Mouse (Mus musculus) hindbrain, embryonic 11.5 days (tissue): ENCODE results near the gene Ahdc1. TPM values are rescaled to one million over a fixed set of nuclear protein-coding genes. Genes with fewer than 3 reads are reported as not detected.

Source experiments
- ATAC-seq: fragments of 200-750 bp; cut with Nextera tagmentation; 2 replicates; pipeline ENCODE4 v1.8.0; 2017; ENCODE audit warnings: mild to moderate bottlenecking, moderate TSS enrichment, moderate library complexity; ENCODE audit not compliant: low FRiP score
- DNase-seq: peaks from one replicate; pipeline ENCODE4 v3.0.0-alpha.2; 2015; ENCODE audit warnings: low spot score
- H3K27ac ChIP-seq: fragments of 300-500 bp; sonication (generic); 2 replicates; pipeline ENCODE4 v1.5.1; 2014; ENCODE audit warnings: mild to moderate bottlenecking, low read depth, low read length
- H3K27me3 ChIP-seq: fragments of 300-500 bp; sonication (generic); 2 replicates; pipeline ENCODE4 v1.6.1; 2014; ENCODE audit warnings: mild to moderate bottlenecking, low read length, moderate library complexity, mixed read lengths; ENCODE audit not compliant: control insufficient read depth, insufficient read depth
- H3K36me3 ChIP-seq: fragments of 300-500 bp; sonication (generic); 2 replicates; pipeline ENCODE4 v1.6.1; 2014; ENCODE audit warnings: mild to moderate bottlenecking, low read length, moderate library complexity, mixed read lengths; ENCODE audit not compliant: control insufficient read depth, insufficient read depth
- H3K4me1 ChIP-seq: fragments of 300-500 bp; sonication (generic); replicated peaks from 2 replicates; pipeline ENCODE4 v1.6.1; 2014; ENCODE audit warnings: low read length, mixed read lengths; ENCODE audit not compliant: control insufficient read depth, insufficient read depth
- H3K4me2 ChIP-seq: fragments of 300-500 bp; sonication (generic); replicated peaks from 2 replicates; pipeline ENCODE4 v1.6.1; 2014; ENCODE audit warnings: mild to moderate bottlenecking, low read depth, low read length
- H3K4me3 ChIP-seq: fragments of 300-500 bp; sonication (generic); 2 replicates; pipeline ENCODE4 v1.5.1; 2014; ENCODE audit warnings: low read depth, low read length
- H3K9ac ChIP-seq: fragments of 300-500 bp; sonication (generic); 2 replicates; pipeline ENCODE4 v1.6.1; 2014; ENCODE audit warnings: low read depth, low read length
- H3K9me3 ChIP-seq: fragments of 300-500 bp; sonication (generic); 2 replicates; pipeline ENCODE4 v1.6.1; 2016; ENCODE audit warnings: low read length; ENCODE audit not compliant: control insufficient read depth
- WGBS: fragments of 180-500 bp; shearing (Covaris S2); extraction: QIAGEN DNeasy Blood & Tissue Kit; methylation state at CpG from one replicate; pipeline ENCODE4 v1.1.7; 2014; 5-methylcytosine and 5-hydroxymethylcytosine counted together
- polyA plus RNA-seq: library from polyadenylated mRNA; unstranded; fragments of >200 nt; fragmentation: Nextera tagmentation; extraction: Ambion mirVana; gene quantifications from 2 replicates; pipeline ENCODE4 v1.2.1, GENCODE M21; 2014

Gene Ahdc1
- polyA plus RNA-seq, 1 experiment from 2014 or later = 9.0 TPM

DNA sequence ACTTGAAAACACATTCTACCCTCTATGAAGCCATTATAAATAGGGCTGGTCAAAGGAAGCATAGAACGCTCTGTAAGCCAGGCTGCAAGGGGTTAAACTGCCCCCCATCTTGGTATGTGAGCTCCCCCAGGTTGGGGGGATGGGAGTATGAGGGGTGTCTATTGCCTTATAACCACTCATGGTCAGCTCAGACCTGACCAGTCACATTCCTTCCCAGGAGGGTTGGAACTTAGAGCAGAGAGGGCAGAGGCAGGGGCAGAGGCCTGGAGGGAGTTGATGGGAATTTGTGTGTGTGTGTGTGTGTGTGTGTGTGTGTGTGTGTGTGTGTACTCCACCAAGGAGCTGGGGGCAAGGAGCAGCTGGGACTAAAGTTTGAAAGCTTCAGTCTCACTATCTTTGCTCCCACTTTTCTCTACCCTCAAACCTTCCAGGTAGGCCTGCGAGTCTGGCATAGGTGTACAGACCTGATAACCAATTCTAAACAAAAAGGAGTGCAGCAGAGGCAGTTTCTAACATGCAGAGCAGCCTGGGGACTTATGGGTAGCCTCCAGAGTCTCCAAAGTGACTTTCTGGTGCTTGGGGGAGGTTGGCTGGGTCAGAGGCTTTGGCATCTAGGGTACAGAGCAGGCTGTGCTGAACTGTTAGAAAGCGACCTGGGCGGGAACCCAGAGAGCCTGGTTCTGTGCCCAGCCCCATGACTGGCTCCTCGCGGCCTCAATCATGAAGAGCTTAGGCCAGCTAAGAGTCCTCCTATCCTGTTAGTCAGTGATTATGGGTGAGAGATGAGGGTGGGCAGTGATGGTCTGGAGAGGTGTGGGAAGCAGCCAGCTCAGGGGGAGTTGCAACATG lies 33.0 kb downstream of the Ahdc1 start:
- no peaks in the 10 kb centered on the region for H3K36me3 ChIP-seq
- DNase-seq (no peak), ATAC-seq (no peak)
- H3K4me3 ChIP-seq = no peak overlapping the region
- H3K9me3 ChIP-seq = no peaks in the 10 kb centered on the region
- no peak overlapping the region; the same call in 1 of the 2 replicates for H3K9ac ChIP-seq
- 31% methylated on average over 6 of the region's 6 CpGs for WGBS
- H3K27me3 ChIP-seq = peaks cover 12% of the 10 kb centered on the region
- H3K27ac ChIP-seq = peak overlapping the region; percentile 86
- H3K4me2 ChIP-seq = no peak overlapping the region; the same call in 1 of the 2 replicates
- peaks cover 77% of the 10 kb centered on the region for H3K4me1 ChIP-seq

DNA sequence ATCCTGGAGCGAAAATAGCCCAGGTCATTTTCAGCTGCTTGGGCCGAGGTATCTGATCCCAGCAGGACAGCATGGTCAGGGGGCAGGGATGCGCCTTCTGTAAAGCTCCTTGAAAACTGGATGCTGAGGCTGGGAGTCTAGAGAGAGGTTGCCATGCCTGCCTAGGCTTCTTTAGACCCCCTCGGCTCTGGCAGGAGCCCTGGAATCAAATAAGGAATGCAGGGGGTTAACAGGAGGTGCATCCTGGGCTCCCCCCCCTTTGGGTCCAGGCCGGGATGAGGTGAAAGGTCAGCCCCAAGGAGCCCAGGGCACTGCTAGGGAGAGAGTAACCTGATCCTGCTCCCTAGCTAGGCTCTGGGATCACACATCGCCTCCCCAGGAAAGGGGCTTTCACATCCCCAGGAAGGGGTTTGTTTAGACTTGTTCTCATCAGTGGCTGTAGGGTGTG lies 33.6 kb downstream of the Ahdc1 start:
- Histone ChIP-seq H3K9me3 (no peaks in the 10 kb centered on the region), H3K9ac (no peak overlapping the region), H3K4me1 (peaks cover 77% of the 10 kb centered on the region), H3K4me3 (no peak overlapping the region), H3K4me2 (no peak overlapping the region), H3K27me3 (peaks cover 8% of the 10 kb centered on the region), H3K27ac (peak overlapping the region; percentile 36; the same call in 1 of the 2 replicates), H3K36me3 (no peaks in the 10 kb centered on the region)
- ATAC-seq (no peak), DNase-seq (no peak)
- WGBS = 11% methylated on average over 6 of the region's 6 CpGs

DNA sequence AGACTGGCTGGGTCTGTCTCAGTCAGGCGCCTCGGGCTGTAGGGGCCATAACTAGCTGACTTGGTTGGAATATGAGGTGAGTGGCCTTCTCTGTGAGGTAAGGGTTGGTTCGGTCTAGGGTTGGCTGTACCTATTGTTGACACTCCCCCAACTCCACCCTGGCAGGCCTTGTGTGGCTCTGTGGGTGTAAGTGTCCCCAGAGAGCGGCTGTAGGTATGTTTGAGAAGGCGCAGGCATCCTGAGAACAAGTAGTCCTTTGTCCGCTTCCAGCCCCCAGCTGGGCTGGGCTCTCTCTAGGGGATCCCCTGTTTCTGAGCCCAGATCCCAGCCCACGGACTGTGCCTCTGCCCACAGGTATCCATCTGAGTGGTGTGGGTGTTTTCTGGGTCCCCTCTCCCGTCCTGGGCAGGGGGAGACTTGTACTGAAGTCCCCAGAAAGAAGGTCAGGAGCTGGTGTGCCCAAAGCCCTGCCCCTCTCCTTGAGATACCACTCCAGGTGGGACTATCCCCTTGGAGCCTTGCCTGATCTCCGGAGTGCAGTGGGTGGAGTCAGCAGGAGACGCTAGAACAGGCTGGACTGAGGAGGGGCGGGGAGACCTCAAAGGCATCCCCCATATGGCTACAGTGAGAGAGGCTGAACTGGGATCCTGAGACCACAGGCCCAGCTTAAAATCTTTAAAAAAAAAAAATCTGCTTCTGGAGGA lies 34.9 kb downstream of the Ahdc1 start:
- H3K27me3 ChIP-seq = no peaks in the 10 kb centered on the region
- H3K9ac ChIP-seq = peak overlapping the region; percentile 1; the same call in 1 of the 2 replicates
- H3K9me3 ChIP-seq = no peaks in the 10 kb centered on the region
- no peaks in the 10 kb centered on the region for H3K36me3 ChIP-seq
- ATAC-seq (no peak), DNase-seq (no peak)
- peaks cover 74% of the 10 kb centered on the region for H3K4me1 ChIP-seq
- WGBS = 34% methylated on average over 11 of the region's 11 CpGs
- H3K4me3 ChIP-seq = no peak overlapping the region
- peak overlapping the region; percentile 81 for H3K27ac ChIP-seq
- H3K4me2 ChIP-seq = no peak overlapping the region

DNA sequence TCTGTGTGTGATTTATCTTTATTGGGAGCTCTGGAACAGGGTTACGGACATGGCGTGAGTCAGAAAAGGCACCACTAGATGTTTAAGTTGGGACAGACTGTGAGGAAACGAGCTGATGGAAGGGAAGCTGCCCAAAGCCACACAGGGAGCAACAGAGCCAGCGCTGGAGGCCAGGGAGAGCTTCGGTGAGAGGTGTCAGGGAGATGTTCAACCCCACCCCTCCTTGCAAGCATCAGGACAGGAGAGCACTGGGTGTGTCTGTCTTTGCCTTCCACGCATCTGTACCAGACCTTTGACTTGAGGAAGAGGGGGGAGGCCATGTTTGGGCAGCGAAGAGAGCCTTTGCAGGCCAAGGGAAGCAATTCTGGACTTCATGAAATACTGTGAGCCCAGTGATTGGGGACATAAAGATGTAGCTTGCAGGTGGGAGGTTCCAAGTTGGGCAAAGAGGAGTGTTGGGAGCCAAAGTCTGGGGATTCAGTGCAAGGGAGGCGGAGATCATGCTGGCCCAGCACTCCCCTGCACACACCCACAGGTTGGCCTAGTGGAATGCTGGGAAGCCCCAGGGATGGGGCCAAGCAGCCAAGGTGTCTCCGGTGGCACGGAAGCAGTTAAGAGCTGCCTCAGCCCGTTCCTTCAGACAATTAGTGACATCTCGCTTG lies 35.8 kb downstream of the Ahdc1 start:
- Histone ChIP-seq H3K4me1 (peaks cover 74% of the 10 kb centered on the region), H3K4me3 (no peak overlapping the region), H3K27ac (peak overlapping the region; percentile 81), H3K27me3 (no peaks in the 10 kb centered on the region), H3K36me3 (no peaks in the 10 kb centered on the region), H3K4me2 (peak overlapping the region; percentile 1; the same call in 1 of the 2 replicates), H3K9ac (0 out of 2 replicates have a peak overlapping the region, but pooled peaks have one; percentile 28), H3K9me3 (no peaks in the 10 kb centered on the region)
- ATAC-seq = peak; percentile 61
- no peak for DNase-seq
- WGBS = 21% methylated on average over 12 of the region's 12 CpGs

DNA sequence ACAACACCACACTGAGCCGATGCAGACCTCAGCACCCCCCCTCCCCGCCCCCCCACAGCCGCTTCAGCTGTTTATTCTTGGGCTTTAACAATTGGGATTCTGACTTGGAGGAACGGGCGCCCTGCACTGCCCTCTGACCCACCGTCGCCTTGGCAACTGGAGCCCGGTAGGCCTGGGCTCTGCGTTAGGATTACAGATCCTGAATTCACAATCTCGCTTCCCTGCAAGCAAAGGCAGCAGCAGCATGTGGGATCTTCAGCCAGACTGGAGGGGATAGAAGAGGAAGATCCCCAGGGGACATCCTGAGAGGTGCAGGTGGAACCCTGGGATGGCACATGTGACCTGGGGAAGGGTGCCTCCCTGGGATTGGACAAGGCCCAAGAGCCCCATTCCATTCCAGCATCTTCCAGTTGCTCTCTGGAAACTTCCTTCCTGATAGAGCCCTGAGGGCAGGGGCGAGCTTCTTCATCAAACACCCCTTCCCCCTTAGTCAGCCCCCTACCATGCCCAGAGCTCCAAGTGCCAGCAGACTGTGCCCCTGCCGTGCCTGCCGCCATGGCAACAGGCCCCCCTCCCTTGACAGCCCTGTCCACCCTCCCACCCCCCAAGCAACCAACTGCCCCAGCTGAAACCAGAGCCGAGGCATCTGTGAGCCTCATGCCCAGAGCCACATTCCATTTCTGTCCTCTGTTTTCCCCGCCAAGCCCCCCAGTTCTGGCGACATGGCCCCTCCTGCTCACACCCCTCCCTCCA lies 36.5 kb downstream of the Ahdc1 start:
- 4% methylated on average over 15 of the region's 16 CpGs for WGBS
- peak overlapping the region; percentile 88 for H3K27ac ChIP-seq

DNA sequence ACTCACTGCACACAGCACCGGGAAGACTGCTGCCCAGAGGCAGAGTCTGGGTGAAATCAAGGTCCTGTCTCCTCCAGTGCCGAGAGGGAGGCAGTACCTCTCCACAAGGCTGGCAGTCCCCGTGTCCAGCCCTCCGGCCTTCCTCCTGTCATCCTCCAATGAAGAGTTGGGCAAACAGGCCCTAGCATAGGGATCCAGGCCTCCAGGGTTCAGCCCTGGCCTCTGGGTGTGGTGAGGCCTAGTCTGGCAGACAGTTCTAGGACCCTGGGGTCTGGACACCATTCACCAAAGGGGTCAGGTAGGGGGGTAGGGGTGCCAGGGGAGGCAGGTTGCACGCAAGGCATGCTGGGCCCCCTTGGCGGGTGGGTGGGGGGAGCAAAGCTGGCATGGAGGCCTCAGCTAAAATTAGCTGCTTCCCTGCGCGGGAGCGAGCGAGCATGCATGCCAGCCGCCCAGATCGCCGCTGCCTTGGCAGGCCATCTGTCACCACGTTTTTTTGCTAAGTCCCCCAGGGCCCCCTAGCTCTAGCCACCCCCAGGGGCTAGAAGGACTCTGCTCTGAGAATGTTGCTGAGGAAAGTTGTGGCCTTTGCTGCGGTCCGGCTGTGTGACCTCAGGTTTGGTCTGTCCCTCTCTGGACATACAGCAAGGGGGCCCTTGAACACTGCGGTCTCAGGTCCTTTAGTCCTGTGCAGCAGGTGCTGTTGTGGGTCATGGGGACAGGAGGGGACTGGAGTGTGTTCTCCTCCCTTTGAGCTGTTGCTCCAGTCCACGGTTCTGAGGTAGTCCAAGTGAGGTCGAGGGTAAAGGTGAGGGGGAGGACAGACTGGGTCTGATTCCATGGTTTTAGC lies 38.2 kb downstream of the Ahdc1 start:
- no peak overlapping the region for H3K4me3 ChIP-seq
- 57% methylated on average over 19 of the region's 19 CpGs for WGBS
- no peak overlapping the region for H3K4me2 ChIP-seq
- H3K4me1 ChIP-seq = peaks cover 53% of the 10 kb centered on the region
- H3K9me3 ChIP-seq = no peaks in the 10 kb centered on the region
- ATAC-seq = no peak
- DNase-seq = no peak
- H3K9ac ChIP-seq = 0 out of 2 replicates have a peak overlapping the region, but pooled peaks have one; percentile 8
- no peaks in the 10 kb centered on the region for H3K36me3 ChIP-seq
- H3K27me3 ChIP-seq = no peaks in the 10 kb centered on the region
- peak overlapping the region; percentile 88; the same call in 1 of the 2 replicates for H3K27ac ChIP-seq

More for the DNA sequence above, 36.5 kb downstream of the Ahdc1 start:
- Histone ChIP-seq H3K4me3 (no peak overlapping the region), H3K9me3 (no peaks in the 10 kb centered on the region), H3K36me3 (no peaks in the 10 kb centered on the region), H3K4me1 (peaks cover 69% of the 10 kb centered on the region), H3K27me3 (no peaks in the 10 kb centered on the region), H3K4me2 (peak overlapping the region; percentile 5), H3K9ac (0 out of 2 replicates have a peak overlapping the region, but pooled peaks have one; percentile 17)
- ATAC-seq (peak; percentile 62), DNase-seq (peak; percentile 86)

DNA sequence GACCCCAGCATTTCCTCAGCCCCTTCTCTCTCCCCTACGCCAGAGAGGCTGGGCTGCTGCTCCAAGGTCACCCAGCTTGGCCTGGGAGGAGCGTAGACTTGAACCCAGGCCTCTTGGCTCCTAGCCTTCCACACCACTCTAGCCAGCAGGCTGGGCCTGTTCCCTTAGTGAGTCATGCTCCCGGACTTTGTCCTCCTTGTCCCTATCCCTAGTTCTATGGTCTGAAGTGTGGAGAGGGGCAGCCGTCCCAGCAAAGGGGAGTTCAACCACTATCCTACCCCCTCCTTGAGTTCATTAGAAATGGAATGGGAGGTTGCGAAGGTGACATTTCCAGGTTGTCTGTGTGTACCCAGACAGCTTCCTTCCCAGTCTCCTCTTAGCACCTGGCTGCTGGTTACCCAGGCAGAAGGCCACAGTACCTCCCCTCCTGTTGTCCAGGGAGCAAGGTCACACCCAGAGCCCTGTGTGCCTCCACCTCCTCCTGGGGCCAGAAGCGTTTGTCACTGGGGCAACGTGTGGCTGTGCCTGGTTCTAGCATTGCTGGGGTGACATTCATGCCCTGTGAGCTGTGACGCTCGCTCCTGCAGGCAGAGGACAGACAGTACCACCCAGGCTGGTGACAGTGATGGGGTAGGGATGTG lies 39.3 kb downstream of the Ahdc1 start:
- Histone ChIP-seq H3K9me3 (no peaks in the 10 kb centered on the region), H3K4me2 (no peak overlapping the region), H3K36me3 (no peaks in the 10 kb centered on the region), H3K9ac (no peak overlapping the region), H3K4me1 (peaks cover 43% of the 10 kb centered on the region), H3K27me3 (no peaks in the 10 kb centered on the region), H3K27ac (0 out of 2 replicates have a peak overlapping the region, but pooled peaks have one; percentile 20), H3K4me3 (no peak overlapping the region)
- ATAC-seq (no peak), DNase-seq (no peak)
- WGBS = 69% methylated on average over 9 of the region's 9 CpGs
